Mouse (Mus musculus) CD8-positive naive resting alpha-beta T cell, adult 2 months (primary cell): ENCODE measurements at regions not wholly inside any gene's neighbourhood (a gene's known extent, or its start where the extent isn't known, plus 50 kb on each side); places are given as distances from the start of the nearest gene placed in this dataset.

Source experiments
- DNase-seq, 2 experiments: peaks; one replicate each; pipeline ENCODE4 v3.0.0; 2022; ENCODE audit warnings: low read depth in 2 of 2, low spot score in 2 of 2

GRCm38 (mm10) chr16:93028016-93028415 is 202.1 kb upstream of the Runx1 start:
- no peak for DNase-seq

- DNase-seq = no peak
Measured at GRCm38 (mm10) chr16:93026094-93026648, 200.2 kb upstream of the Runx1 start.

- DNase-seq = no peak
Measured at GRCm38 (mm10) chr16:93019800-93020555, 194.0 kb upstream of the Runx1 start.

- DNase-seq = no peak
Measured at GRCm38 (mm10) chr16:93018766-93019165, 192.8 kb upstream of the Runx1 start.

- DNase-seq = no peak
Measured at GRCm38 (mm10) chr16:93017025-93017424, 191.1 kb upstream of the Runx1 start.

- no peak for DNase-seq
Measured at GRCm38 (mm10) chr16:93015636-93016035, 189.7 kb upstream of the Runx1 start.

GRCm38 (mm10) chr16:93014991-93015390 is 189.0 kb upstream of the Runx1 start:
- DNase-seq = no peak

GRCm38 (mm10) chr16:93013881-93014280 is 187.9 kb upstream of the Runx1 start:
- no peak for DNase-seq

- no peak for DNase-seq
Measured at GRCm38 (mm10) chr16:93013256-93013655, 187.3 kb upstream of the Runx1 start.

- no peak for DNase-seq
Measured at GRCm38 (mm10) chr16:93011474-93011873, 185.5 kb upstream of the Runx1 start.

GRCm38 (mm10) chr16:93006321-93006984 is 180.5 kb upstream of the Runx1 start:
- no peak for DNase-seq

GRCm38 (mm10) chr16:93005470-93005869 is 179.5 kb upstream of the Runx1 start:
- DNase-seq = no peak

- no peak for DNase-seq
Measured at GRCm38 (mm10) chr16:93003830-93004229, 177.9 kb upstream of the Runx1 start.

GRCm38 (mm10) chr16:92998689-92999088 is 172.7 kb upstream of the Runx1 start:
- no peak for DNase-seq

GRCm38 (mm10) chr16:92997636-92998035 is 171.7 kb upstream of the Runx1 start:
- DNase-seq = no peak

GRCm38 (mm10) chr16:92995993-92996350 is 170.0 kb upstream of the Runx1 start:
- DNase-seq = no peak

- no peak for DNase-seq
Measured at GRCm38 (mm10) chr16:92995132-92995992, 169.4 kb upstream of the Runx1 start.

- DNase-seq = no peak
Measured at GRCm38 (mm10) chr16:92992876-92993275, 166.9 kb upstream of the Runx1 start.

- no peak for DNase-seq
Measured at GRCm38 (mm10) chr16:92991405-92991804, 165.5 kb upstream of the Runx1 start.

- no peak for DNase-seq
Measured at GRCm38 (mm10) chr16:92988416-92988815, 162.5 kb upstream of the Runx1 start.

GRCm38 (mm10) chr16:92988000-92988399 is 162.1 kb upstream of the Runx1 start:
- no peak for DNase-seq
